Mouse (Mus musculus) erythroblast, embryonic 14.5 days (primary cell): Measurements from ENCODE around the gene Irx1. TPM values are rescaled to one million over a fixed set of nuclear protein-coding genes. Genes with fewer than 3 reads are reported as not detected.

Experiments
- H3K27me3 ChIP-seq: 2 replicates; pipeline ENCODE4 v1.6.1; 2012; ENCODE audit warnings: inconsistent platforms; ENCODE audit not compliant: control insufficient read depth
- H3K36me3 ChIP-seq: 2 replicates; pipeline ENCODE4 v1.6.1; 2012; ENCODE audit warnings: mild to moderate bottlenecking, inconsistent platforms; ENCODE audit not compliant: control insufficient read depth
- H3K4me1 ChIP-seq: 2 replicates; pipeline ENCODE4 v1.6.1; 2012; ENCODE audit warnings: inconsistent platforms; ENCODE audit not compliant: control insufficient read depth
- H3K4me3 ChIP-seq: replicated peaks from 2 replicates; pipeline ENCODE3; 2012; ENCODE audit warnings: moderate library complexity, mild to moderate bottlenecking, inconsistent platforms
- H3K9me3 ChIP-seq: 2 replicates; pipeline ENCODE4 v1.6.1; 2012; ENCODE audit warnings: low read length, inconsistent platforms, mixed read lengths; ENCODE audit not compliant: control insufficient read depth
- GATA1 ChIP-seq: IDR thresholded peaks from 2 replicates; pipeline ENCODE4 v1.6.1; 2012; ENCODE audit warnings: low read length, inconsistent platforms, mixed read lengths
- TAL1 ChIP-seq: IDR thresholded peaks from 3 replicates; pipeline ENCODE4 v1.6.1; 2012; ENCODE audit warnings: low read length, inconsistent platforms, mixed read lengths
- polyA plus RNA-seq: library from polyadenylated mRNA; stranded (reverse); fragments of >175 nt; gene quantifications from 2 replicates; pipeline ENCODE4 v1.2.3, GENCODE M21; 2012

Irx1 gene
- polyA plus RNA-seq, 1 experiment = not detected

GRCm38 (mm10) chr13:71951966-71952365, 11.6 kb downstream of the Irx1 start:
- Histone ChIP-seq H3K4me1 (no peaks in the 10 kb centered on the region), H3K36me3 (no peaks in the 10 kb centered on the region), H3K27me3 (peaks cover 13% of the 10 kb centered on the region), H3K9me3 (no peaks in the 10 kb centered on the region), H3K4me3 (no peak overlapping the region)
- TF ChIP-seq GATA1 = no peak
- TF ChIP-seq TAL1 = no peak

GRCm38 (mm10) chr13:71949859-71950258, 13.7 kb downstream of the Irx1 start:
- Histone ChIP-seq H3K9me3 (peaks cover 4% of the 10 kb centered on the region), H3K27me3 (no peaks in the 10 kb centered on the region), H3K4me1 (no peaks in the 10 kb centered on the region), H3K4me3 (no peak overlapping the region), H3K36me3 (no peaks in the 10 kb centered on the region)
- no peak for TF ChIP-seq TAL1
- TF ChIP-seq GATA1 = no peak

DNA sequence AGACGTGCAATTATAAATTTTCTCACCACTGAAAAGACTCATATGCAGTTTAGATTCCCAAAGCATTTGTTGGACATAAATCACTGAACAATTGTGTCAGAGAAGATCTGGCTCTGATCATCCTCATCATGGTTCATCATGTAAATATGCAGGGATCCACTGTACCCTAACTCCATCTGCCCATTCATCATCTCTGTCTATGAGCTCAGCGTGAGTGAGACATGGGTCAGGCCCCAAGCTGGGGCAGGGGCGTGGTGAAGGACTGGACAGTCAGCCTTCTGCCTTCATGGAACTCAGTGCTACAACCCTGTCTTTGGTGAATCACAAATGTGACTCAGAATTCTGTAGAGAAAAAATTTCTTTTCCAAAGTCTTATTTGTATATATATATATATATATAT, 53.2 kb downstream of the Irx1 start:
- no peak for TF ChIP-seq GATA1
- no peak for TF ChIP-seq TAL1
- Histone ChIP-seq H3K27me3 (no peaks in the 10 kb centered on the region), H3K4me1 (no peaks in the 10 kb centered on the region), H3K9me3 (peaks cover 14% of the 10 kb centered on the region), H3K36me3 (no peaks in the 10 kb centered on the region), H3K4me3 (no peak overlapping the region)
